Mouse (Mus musculus) neural tube, embryonic 14.5 days (tissue): ENCODE results near the gene Cyp2r1. TPM values are rescaled to one million over a fixed set of nuclear protein-coding genes. Genes with fewer than 3 reads are reported as not detected.

Source experiments
- ATAC-seq: fragments of 200-750 bp; cut with Nextera tagmentation; 2 replicates; pipeline ENCODE4 v1.8.0; 2017; ENCODE audit warnings: low read depth, mild to moderate bottlenecking, moderate TSS enrichment, moderate library complexity
- H3K27ac ChIP-seq: fragments of 300-500 bp; sonication (generic); 2 replicates; pipeline ENCODE4 v1.5.1; 2014; ENCODE audit warnings: low read depth, mild to moderate bottlenecking, control low read depth, low read length, moderate library complexity, mixed read lengths
- H3K27me3 ChIP-seq: fragments of 300-500 bp; sonication (generic); 2 replicates; pipeline ENCODE4 v1.6.1; 2014; ENCODE audit warnings: low read length; ENCODE audit not compliant: control insufficient read depth, insufficient read depth
- H3K36me3 ChIP-seq: fragments of 300-500 bp; sonication (generic); 2 replicates; pipeline ENCODE4 v1.6.1; 2014; ENCODE audit warnings: low read length, mixed read lengths; ENCODE audit not compliant: control insufficient read depth, insufficient read depth
- H3K4me1 ChIP-seq: fragments of 300-500 bp; sonication (generic); 2 replicates; pipeline ENCODE4 v1.6.1; 2014; ENCODE audit warnings: low read length; ENCODE audit not compliant: control insufficient read depth, insufficient read depth
- H3K4me2 ChIP-seq: fragments of 300-500 bp; sonication (generic); 2 replicates; pipeline ENCODE4 v1.6.1; 2014; ENCODE audit warnings: mild to moderate bottlenecking, low read depth, low read length, control low read depth
- H3K4me3 ChIP-seq: fragments of 300-500 bp; sonication (generic); 2 replicates; pipeline ENCODE4 v1.5.1; 2014; ENCODE audit warnings: low read depth, low read length, control low read depth, mixed read lengths
- H3K9ac ChIP-seq: fragments of 300-500 bp; sonication (generic); replicated peaks from 2 replicates; pipeline ENCODE4 v1.6.1; 2014; ENCODE audit warnings: low read depth, mild to moderate bottlenecking, control low read depth, low read length, mixed read lengths
- H3K9me3 ChIP-seq: fragments of 300-500 bp; sonication (generic); 2 replicates; pipeline ENCODE4 v1.6.1; 2016; ENCODE audit warnings: low read length; ENCODE audit not compliant: control insufficient read depth
- WGBS: fragments of 180-500 bp; shearing (Covaris S2); extraction: QIAGEN DNeasy Blood & Tissue Kit; methylation state at CpG from one replicate; pipeline ENCODE4 v1.1.7; 2014; 5-methylcytosine and 5-hydroxymethylcytosine counted together
- polyA plus RNA-seq: library from polyadenylated mRNA; unstranded; fragments of >200 nt; fragmentation: Nextera tagmentation; extraction: Ambion mirVana; gene quantifications from 2 replicates; pipeline ENCODE4 v1.2.1, GENCODE M21; 2014

Gene Cyp2r1
- polyA plus RNA-seq, 1 experiment from 2014 or later: 1.5 TPM

GRCm38 (mm10) chr7:114526245-114526644 is 36.5 kb downstream of the Cyp2r1 start:
- Histone ChIP-seq H3K4me2 (no peak overlapping the region), H3K27ac (no peak overlapping the region), H3K4me1 (no peaks in the 10 kb centered on the region), H3K36me3 (no peaks in the 10 kb centered on the region), H3K27me3 (no peaks in the 10 kb centered on the region), H3K9me3 (no peaks in the 10 kb centered on the region), H3K9ac (no peak overlapping the region), H3K4me3 (no peak overlapping the region)
- no peak for ATAC-seq
- 85% methylated on average over 1 of the region's 1 CpGs for WGBS

GRCm38 (mm10) chr7:114520122-114520521 is 42.6 kb downstream of the Cyp2r1 start:
- Histone ChIP-seq H3K27me3 (no peaks in the 10 kb centered on the region), H3K27ac (no peak overlapping the region), H3K9me3 (no peaks in the 10 kb centered on the region), H3K36me3 (no peaks in the 10 kb centered on the region), H3K4me2 (no peak overlapping the region), H3K4me1 (no peaks in the 10 kb centered on the region), H3K9ac (no peak overlapping the region), H3K4me3 (no peak overlapping the region)
- no peak for ATAC-seq
- WGBS: 100% methylated on average over 1 of the region's 1 CpGs

GRCm38 (mm10) chr7:114508879-114509278 is 53.9 kb downstream of the Cyp2r1 start:
- no peaks in the 10 kb centered on the region for H3K4me1 ChIP-seq
- H3K9me3 ChIP-seq: no peaks in the 10 kb centered on the region
- no peak overlapping the region for H3K4me2 ChIP-seq
- no peaks in the 10 kb centered on the region for H3K27me3 ChIP-seq
- ATAC-seq: no peak
- WGBS: 97% methylated on average over 2 of the region's 2 CpGs
- no peak overlapping the region for H3K4me3 ChIP-seq
- no peak overlapping the region for H3K9ac ChIP-seq
- no peaks in the 10 kb centered on the region for H3K36me3 ChIP-seq
- H3K27ac ChIP-seq: no peak overlapping the region

Other genes starting within 250 kb of the Cyp2r1 start
- 9.0 TPM in 2 replicates for gene Pde3b, start 147.7 kb downstream of the Cyp2r1 start, polyA plus RNA-seq
- 21.7 and 37.2 TPM in 2 replicates for gene Calca, start 73.4 kb upstream of the Cyp2r1 start, polyA plus RNA-seq
- 15.2 and 15.5 TPM in 2 replicates for gene Calcb, start 155.7 kb upstream of the Cyp2r1 start, polyA plus RNA-seq
- gene Insc, start 180.7 kb upstream of the Cyp2r1 start, polyA plus RNA-seq: 2.1 and 4.2 TPM in 2 replicates